Mouse (Mus musculus): ENCODE measurements at regions not wholly inside any gene's neighbourhood (a gene's known extent, or its start where the extent isn't known, plus 50 kb on each side); places are given as distances from the start of the nearest gene placed in this dataset.

DNA sequence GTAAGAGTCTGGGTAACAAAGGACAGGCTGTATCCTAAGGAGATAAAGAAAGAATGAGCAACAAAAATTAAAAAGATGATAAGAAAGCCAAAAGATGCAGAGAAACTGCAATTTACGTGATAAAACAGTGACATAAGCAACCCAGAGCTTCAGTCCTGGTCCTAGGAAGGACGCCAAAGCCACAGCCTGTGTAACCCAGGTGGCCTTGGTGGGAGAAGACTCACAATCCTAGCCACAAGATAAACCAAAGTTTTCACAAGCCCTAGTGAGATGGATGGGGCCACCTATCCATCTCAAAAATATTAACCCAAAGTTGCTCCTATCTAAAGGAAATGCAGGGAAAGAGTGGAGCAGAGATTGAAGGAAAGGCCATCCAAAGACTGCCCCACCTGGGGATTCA lies 73.4 kb upstream of the Ptgfr start:
- no peaks in the 10 kb centered on the region; the same call in 1 of the 2 replicates for H3K4me1 ChIP-seq
- WGBS: 91% methylated on average over 2 of the region's 2 CpGs
- no peak overlapping the region for H3K27ac ChIP-seq
- H3K4me3 ChIP-seq: no peak overlapping the region
- H3K27me3 ChIP-seq (ENCODE audit: poor library complexity, severe bottlenecking): no peaks in the 10 kb centered on the region
- H3K36me3 ChIP-seq (replicated peaks): no peaks in the 10 kb centered on the region
- no peaks in the 10 kb centered on the region for H3K9me3 ChIP-seq
- DNase-seq (ENCODE audit: extremely low spot score, low spot score): no peak

DNA sequence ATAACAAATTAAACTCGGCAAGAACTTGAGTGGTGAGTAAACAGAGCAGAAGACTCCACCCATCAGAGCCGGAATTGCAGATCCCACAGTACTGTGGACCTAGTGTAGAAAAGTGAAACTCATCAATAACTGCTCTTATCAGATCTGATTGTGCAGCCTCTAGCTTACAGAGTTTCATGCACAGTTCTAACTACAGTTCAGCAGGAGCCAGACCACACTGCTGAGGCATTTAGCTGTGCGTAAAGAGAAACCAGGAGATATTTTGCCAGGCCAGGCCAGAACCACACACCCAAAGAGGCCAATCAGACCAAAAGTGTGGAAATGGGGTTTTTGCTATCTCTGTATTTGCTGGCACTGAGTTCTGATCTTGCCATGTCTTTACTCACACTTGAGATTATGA lies 71.9 kb upstream of the Ptgfr start:
- Histone ChIP-seq H3K27ac (no peak overlapping the region), H3K27me3 (ENCODE audit: poor library complexity, severe bottlenecking) (no peaks in the 10 kb centered on the region), H3K9me3 (no peaks in the 10 kb centered on the region), H3K4me1 (no peaks in the 10 kb centered on the region; the same call in 1 of the 2 replicates), H3K36me3 (replicated peaks) (no peaks in the 10 kb centered on the region), H3K4me3 (no peak overlapping the region)
- no peak for DNase-seq (ENCODE audit: extremely low spot score, low spot score)
- 64% methylated on average over 3 of the region's 3 CpGs for WGBS

DNA sequence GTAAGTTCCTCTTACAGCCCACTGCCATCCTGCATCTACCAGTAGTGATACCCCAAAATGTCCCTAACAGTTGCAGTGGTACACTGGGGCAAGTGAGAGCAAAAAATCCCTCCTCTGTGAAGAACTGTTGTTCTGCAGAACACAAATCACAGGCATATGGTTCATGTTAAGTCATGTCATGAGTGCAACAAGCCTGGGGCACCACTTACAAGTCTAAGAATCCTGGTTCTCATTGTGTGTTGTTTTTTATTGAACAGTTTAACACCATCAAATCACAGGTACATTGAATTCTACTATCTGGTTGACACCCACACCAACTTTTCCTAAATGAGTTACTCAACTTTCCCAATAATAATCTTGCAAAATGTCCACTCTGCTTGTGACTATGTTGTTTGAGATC lies 71.5 kb upstream of the Ptgfr start:
- Histone ChIP-seq H3K4me3 (no peak overlapping the region), H3K4me1 (no peaks in the 10 kb centered on the region; the same call in 1 of the 2 replicates), H3K27ac (no peak overlapping the region), H3K9me3 (no peaks in the 10 kb centered on the region), H3K27me3 (ENCODE audit: poor library complexity, severe bottlenecking) (no peaks in the 10 kb centered on the region), H3K36me3 (replicated peaks) (no peaks in the 10 kb centered on the region)
- DNase-seq (ENCODE audit: extremely low spot score, low spot score): no peak

DNA sequence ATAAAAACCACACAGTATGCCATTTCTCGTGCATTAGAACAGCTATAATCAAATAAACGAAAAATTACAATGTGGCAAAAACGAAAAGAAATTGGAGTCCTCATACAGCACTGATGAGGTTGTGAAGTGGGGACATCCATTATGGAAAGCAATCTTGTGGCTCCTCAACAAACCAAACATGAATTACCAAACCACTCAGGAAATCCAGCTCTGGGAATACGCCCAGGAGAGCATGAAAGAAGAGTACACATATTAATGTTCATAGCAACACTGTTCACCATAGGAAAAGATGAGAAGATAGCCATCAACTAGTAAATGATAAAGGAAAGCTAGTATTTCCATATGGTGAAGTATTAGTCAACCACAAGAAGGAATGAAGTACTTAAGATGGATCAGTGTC lies 68.3 kb upstream of the Ptgfr start:
- H3K27me3 ChIP-seq (ENCODE audit: poor library complexity, severe bottlenecking): no peaks in the 10 kb centered on the region
- no peaks in the 10 kb centered on the region for H3K4me1 ChIP-seq
- H3K9me3 ChIP-seq: no peaks in the 10 kb centered on the region
- WGBS: 90% methylated on average over 4 of the region's 4 CpGs
- DNase-seq (ENCODE audit: extremely low spot score, low spot score): no peak
- no peak overlapping the region for H3K27ac ChIP-seq
- no peak overlapping the region for H3K4me3 ChIP-seq
- no peaks in the 10 kb centered on the region for H3K36me3 ChIP-seq (replicated peaks)

DNA sequence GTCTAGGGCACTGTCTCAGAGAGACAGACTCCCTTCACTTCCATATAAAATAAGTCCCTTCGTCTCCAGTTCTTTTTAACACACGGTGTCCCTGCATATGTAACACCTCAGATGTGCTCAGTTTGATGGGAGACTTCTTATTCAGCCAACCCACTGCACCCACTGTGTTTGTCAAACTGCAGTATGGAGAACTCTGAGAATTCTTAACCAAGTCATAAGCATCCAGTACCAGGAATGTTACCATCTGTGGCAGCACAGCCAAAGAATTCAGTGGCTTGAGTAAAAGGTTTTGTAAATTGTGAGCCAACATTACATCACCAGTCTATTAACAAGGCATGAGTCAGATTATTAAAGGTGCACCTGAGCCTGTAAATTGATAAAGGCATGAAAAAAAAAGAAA lies 65.7 kb upstream of the Ptgfr start:
- no peak overlapping the region for H3K4me3 ChIP-seq
- H3K9me3 ChIP-seq: no peaks in the 10 kb centered on the region
- 93% methylated on average over 2 of the region's 2 CpGs for WGBS
- no peak for DNase-seq (ENCODE audit: extremely low spot score, low spot score)
- no peak overlapping the region for H3K27ac ChIP-seq
- H3K4me1 ChIP-seq: no peaks in the 10 kb centered on the region
- H3K36me3 ChIP-seq (replicated peaks): no peaks in the 10 kb centered on the region
- H3K27me3 ChIP-seq (ENCODE audit: poor library complexity, severe bottlenecking): no peaks in the 10 kb centered on the region

DNA sequence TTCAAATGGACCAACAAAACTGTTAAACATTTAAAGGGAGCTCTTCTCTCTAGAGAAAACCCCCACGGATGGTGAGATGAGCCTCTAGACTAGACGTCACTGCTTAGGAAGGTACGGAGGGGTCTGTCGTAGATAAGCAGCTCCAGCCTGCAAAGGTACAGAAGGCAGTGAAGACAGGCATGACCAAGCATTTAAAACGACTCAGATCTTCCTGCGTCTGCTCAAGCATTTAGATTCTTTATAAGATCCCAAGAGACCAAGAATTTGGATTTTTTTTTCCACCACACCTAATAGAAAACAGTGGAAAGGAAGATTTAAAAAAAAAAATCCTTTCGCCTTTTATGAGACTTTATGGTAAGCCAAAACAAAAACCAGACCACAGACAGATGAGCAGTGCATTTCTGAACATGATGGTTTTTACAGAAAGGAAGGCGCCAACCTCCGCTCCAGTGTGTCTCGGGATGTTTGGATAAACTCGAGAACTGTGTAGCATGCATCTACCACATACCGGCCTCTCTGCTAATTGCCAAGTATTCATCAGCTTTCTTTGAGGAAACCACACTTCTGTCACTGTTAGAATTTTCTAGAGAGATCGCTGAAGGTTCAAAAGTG lies 64.9 kb upstream of the Ptgfr start:
- Histone ChIP-seq H3K36me3 (replicated peaks) (no peaks in the 10 kb centered on the region), H3K4me1 (no peaks in the 10 kb centered on the region), H3K27me3 (ENCODE audit: poor library complexity, severe bottlenecking) (no peaks in the 10 kb centered on the region), H3K9me3 (no peaks in the 10 kb centered on the region), H3K27ac (no peak overlapping the region), H3K4me3 (no peak overlapping the region)
- DNase-seq (ENCODE audit: extremely low spot score, low spot score): no peak
- 86% methylated on average over 13 of the region's 13 CpGs for WGBS

DNA sequence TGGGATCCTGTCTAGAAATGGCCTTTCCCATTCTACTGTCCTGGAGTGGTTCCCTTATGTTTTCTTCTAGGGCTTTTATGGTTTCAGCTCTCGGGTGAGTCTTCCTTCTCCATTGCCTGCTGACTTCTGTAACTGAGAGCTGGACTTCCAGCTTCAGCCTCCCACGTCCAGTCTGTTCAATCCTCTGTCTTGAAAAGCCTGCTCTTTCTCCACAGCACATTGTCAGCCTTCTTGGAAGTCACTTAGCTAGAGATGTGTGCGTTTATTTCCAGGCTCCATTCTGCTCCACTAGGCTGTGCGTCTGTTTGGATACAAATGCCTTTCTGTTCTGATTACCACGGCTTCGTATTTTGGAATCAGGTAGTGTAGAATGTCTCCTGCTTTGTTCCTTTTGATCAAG lies 62.2 kb upstream of the Ptgfr start:
- DNase-seq (ENCODE audit: extremely low spot score, low spot score): no peak
- Histone ChIP-seq H3K9me3 (no peaks in the 10 kb centered on the region), H3K4me1 (no peaks in the 10 kb centered on the region), H3K27ac (no peak overlapping the region), H3K4me3 (no peak overlapping the region), H3K36me3 (replicated peaks) (no peaks in the 10 kb centered on the region), H3K27me3 (ENCODE audit: poor library complexity, severe bottlenecking) (no peaks in the 10 kb centered on the region)
- 89% methylated on average over 6 of the region's 6 CpGs for WGBS

DNA sequence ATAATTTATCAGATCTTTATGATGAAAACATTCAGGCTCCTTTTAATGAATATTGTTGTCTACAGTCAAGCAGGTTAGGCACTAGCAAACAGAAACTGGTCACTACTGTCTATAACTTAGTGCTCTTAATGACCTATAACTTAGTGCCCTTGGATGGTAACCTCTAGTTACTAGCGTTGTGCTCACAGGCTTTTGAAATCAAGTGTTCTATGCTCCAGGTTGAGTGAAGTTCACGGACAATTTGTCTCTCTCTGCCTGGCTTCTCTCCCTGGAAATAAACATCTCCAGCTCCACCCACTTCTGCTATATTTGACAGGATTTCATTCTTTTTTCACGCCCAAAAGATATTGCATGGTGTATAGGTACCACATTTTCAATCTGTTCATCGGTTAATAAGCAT lies 61.7 kb upstream of the Ptgfr start:
- H3K9me3 ChIP-seq: no peaks in the 10 kb centered on the region
- WGBS: 90% methylated on average over 4 of the region's 4 CpGs
- no peaks in the 10 kb centered on the region for H3K36me3 ChIP-seq (replicated peaks)

DNA sequence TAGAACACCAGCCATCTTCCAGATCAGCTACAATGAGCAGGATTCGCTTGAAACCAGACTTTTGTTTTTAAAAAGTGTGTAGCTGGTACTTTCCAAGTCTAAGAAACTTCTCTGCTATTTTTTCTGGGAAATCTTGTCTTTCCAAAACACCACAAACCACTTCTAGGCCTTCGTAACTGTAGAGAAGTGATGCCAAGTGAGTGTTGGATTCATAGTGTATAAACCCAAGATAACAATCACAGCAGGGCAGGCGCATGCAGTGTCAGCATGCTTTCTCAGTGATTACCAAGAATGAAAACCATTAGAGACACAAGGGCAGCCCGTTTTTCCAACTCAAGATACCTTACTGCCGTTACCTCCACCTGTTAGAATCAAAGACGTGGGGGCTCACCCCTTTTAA lies 58.9 kb upstream of the Ptgfr start:
- no peaks in the 10 kb centered on the region for H3K36me3 ChIP-seq (replicated peaks)
- no peak overlapping the region for H3K27ac ChIP-seq
- no peaks in the 10 kb centered on the region for H3K9me3 ChIP-seq
- WGBS: 87% methylated on average over 6 of the region's 6 CpGs
- H3K27me3 ChIP-seq (ENCODE audit: poor library complexity, severe bottlenecking): no peaks in the 10 kb centered on the region
- peaks cover 7% of the 10 kb centered on the region; the same call in 1 of the 2 replicates for H3K4me1 ChIP-seq
- no peak for DNase-seq (ENCODE audit: extremely low spot score, low spot score)
- H3K4me3 ChIP-seq: no peak overlapping the region

More for the DNA sequence above, 61.7 kb upstream of the Ptgfr start:
- Histone ChIP-seq H3K4me3 (no peak overlapping the region), H3K27ac (no peak overlapping the region), H3K27me3 (ENCODE audit: poor library complexity, severe bottlenecking) (no peaks in the 10 kb centered on the region), H3K4me1 (no peaks in the 10 kb centered on the region)
- DNase-seq (ENCODE audit: extremely low spot score, low spot score): no peak

DNA sequence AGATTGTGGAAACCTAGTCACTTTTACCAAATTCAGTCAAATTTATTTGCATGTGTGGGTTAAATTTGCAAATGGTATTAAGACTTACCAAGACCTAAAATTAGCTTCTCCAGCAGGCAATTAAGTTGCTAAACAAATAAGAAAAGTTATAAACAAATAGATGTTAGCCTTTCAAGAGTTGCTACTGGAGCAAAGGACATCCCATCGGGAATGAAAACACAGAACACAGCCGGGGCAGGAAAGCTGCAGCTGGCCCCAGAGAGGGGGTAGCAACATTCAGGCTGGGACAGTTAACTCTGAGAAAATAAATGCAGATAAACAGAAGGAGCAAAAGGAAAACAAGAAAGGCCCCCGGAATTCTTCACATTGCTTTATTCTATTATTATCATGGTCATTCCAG lies 57.3 kb upstream of the Ptgfr start:
- Histone ChIP-seq H3K4me3 (no peak overlapping the region), H3K9me3 (no peaks in the 10 kb centered on the region), H3K27me3 (ENCODE audit: poor library complexity, severe bottlenecking) (no peaks in the 10 kb centered on the region), H3K4me1 (peaks cover 18% of the 10 kb centered on the region; the same call in 1 of the 2 replicates), H3K27ac (no peak overlapping the region), H3K36me3 (replicated peaks) (no peaks in the 10 kb centered on the region)
- no peak for DNase-seq (ENCODE audit: extremely low spot score, low spot score)
- 65% methylated on average over 3 of the region's 3 CpGs for WGBS

DNA sequence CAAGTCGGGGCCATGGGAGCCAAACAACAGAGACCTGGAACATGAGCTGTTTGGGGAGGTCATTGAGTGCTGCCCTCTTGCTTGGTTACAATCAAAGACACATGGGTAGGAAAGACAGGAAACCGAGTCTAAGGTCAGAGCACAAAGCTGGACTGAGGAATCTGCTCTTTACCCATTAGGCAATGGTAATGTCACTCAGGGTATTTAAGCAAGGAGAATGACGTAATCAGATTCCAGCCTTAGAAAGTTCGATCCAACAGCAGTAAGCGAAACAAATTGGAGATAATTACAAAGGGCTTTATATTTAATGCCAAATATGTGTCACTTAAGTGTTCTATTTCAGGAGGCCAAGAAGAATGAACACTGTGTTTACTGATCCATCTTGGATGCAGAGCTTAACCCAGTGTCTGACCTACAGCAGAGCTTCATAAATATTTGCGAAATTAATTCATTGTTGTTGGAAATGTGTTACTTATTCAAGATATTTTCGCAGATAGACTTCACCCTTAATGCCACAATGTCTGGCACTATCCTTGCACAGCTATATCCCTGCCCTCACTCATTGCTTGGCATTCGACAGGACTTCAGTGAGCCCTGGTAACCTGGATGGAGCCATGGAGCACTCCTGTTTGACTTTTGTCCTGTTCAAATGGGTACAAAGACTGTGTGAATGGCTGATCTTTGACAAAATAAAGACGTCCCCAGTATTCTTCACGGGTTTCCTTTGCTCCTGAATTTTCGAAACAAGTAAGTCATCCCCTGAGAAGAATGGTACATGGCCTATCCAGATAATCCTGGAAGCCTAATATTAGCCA lies 56.2 kb upstream of the Ptgfr start:
- H3K27me3 ChIP-seq (ENCODE audit: poor library complexity, severe bottlenecking): no peaks in the 10 kb centered on the region
- WGBS: 64% methylated on average over 11 of the region's 11 CpGs
- no peak for DNase-seq (ENCODE audit: extremely low spot score, low spot score)
- H3K4me3 ChIP-seq: no peak overlapping the region
- H3K36me3 ChIP-seq (replicated peaks): no peaks in the 10 kb centered on the region
- peak overlapping the region; percentile 53; the same call in 1 of the 2 replicates for H3K27ac ChIP-seq
- no peaks in the 10 kb centered on the region for H3K9me3 ChIP-seq
- peaks cover 19% of the 10 kb centered on the region; the same call in 1 of the 2 replicates for H3K4me1 ChIP-seq

DNA sequence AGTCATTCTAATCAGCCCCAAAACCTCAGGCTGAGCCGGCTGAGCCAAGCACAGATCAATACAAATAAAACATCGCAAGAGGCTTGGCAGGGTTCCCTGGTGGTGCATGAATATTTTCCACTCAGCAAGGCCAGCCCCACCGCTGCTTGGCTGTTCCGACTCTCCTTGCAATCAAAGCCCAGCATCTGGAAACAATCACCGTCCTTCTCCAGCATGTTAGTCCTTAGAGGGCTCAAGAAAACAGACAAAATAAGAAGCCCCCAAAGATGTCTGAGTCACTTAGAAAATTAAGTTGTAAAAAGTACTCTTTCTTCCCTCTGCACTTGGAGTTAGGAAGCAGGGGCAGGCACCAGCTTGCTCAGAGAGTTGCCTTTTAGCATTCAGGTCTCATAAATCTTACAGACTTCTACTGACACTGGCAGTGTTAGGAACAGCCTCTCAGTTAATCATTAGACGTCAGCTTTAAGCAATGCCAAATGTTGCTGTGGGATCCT lies 54.4 kb upstream of the Ptgfr start:
- peak; percentile 57 for DNase-seq (ENCODE audit: extremely low spot score, low spot score)
- Histone ChIP-seq H3K9me3 (no peaks in the 10 kb centered on the region), H3K27ac (peak overlapping the region; percentile 54; the same call in 1 of the 2 replicates), H3K4me3 (no peak overlapping the region), H3K27me3 (ENCODE audit: poor library complexity, severe bottlenecking) (no peaks in the 10 kb centered on the region), H3K36me3 (replicated peaks) (no peaks in the 10 kb centered on the region), H3K4me1 (peaks cover 19% of the 10 kb centered on the region; the same call in 1 of the 2 replicates)
- WGBS: 51% methylated on average over 6 of the region's 6 CpGs

DNA sequence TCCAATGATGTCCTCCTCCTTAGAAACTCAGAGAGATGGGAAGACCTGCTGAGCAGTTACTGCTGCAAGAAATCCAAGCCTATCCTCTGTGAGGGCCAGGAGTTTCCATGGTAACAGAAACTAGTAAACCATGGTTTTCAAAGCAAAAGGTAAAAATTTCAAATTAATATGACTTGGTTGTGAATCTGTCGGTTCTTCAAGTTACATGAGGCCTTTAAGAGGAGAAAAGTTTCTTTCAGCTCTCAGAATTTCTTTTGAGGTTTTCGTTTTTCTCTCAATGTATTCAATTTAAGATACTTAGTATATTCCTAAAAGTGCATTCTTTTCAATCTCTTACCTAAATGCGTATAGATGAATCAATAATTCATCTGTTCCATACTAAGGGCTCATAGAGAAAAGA lies 53.9 kb upstream of the Ptgfr start:
- WGBS: 75% methylated on average over 3 of the region's 3 CpGs
- H3K4me3 ChIP-seq: no peak overlapping the region
- H3K27ac ChIP-seq: 0 out of 2 replicates have a peak overlapping the region, but pooled peaks have one; percentile 54
- no peaks in the 10 kb centered on the region for H3K27me3 ChIP-seq (ENCODE audit: poor library complexity, severe bottlenecking)
- DNase-seq (ENCODE audit: extremely low spot score, low spot score): no peak
- no peaks in the 10 kb centered on the region for H3K9me3 ChIP-seq
- H3K4me1 ChIP-seq: peaks cover 19% of the 10 kb centered on the region; the same call in 1 of the 2 replicates
- no peaks in the 10 kb centered on the region for H3K36me3 ChIP-seq (replicated peaks)
